Mouse (Mus musculus): ENCODE results near the gene Oard1.

Oard1 gene

GRCm38 (mm10) chr17:48409380-48410298 is at the start of gene Oard1, which contains the start of gene Nfya:
Gene Oard1 (plus strand): TSS chr17:48410014.
Gene Nfya (minus strand): TSS chr17:48409906.
- peak; percentile 100 for DNase-seq

DNA sequence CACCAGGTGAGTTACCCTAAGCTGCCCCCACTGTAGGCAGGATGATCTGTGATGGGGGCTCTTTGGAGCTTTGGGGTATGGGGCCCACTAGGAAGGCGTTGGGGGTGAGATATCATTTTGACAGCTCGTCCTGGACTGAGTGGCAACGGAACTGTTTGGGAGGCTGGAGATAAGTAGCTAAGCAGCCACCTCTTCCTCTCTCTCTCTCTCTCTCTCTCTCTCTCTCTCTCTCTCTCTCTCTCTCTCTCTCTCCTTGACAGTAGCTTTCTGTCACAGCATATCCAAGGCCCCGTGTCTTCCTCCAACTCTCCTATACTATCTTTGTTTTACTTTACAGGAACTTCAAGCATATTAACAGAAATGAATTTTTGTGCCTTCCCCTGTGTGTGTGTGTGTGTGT is 49.4 kb upstream of the Oard1 start:
- DNase-seq = no peak

DNA sequence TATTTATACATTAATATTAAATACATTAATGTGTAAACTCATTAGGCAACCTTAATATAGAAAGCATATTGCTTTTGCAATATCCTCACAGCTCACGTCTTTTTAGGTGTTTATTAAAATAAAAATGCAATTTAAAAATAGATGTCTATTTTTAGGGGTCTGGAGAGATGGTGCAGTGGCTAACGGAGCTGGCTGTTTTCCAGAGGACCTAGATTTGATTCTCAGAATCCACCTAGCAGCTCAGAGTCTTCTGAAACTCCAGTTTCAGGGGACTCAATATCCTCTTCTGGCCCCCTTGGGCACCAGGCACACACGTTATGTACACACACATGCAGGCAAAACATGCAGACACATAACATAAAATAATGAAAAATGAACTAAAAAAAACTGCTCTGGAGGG is 47.5 kb upstream of the Oard1 start:
- DNase-seq = no peak

- peak; percentile 73 for DNase-seq
Measured at GRCm38 (mm10) chr17:48362966-48363365, 46.8 kb upstream of the Oard1 start.

- no peak for DNase-seq
Measured at GRCm38 (mm10) chr17:48363421-48363965, 46.3 kb upstream of the Oard1 start.

DNA sequence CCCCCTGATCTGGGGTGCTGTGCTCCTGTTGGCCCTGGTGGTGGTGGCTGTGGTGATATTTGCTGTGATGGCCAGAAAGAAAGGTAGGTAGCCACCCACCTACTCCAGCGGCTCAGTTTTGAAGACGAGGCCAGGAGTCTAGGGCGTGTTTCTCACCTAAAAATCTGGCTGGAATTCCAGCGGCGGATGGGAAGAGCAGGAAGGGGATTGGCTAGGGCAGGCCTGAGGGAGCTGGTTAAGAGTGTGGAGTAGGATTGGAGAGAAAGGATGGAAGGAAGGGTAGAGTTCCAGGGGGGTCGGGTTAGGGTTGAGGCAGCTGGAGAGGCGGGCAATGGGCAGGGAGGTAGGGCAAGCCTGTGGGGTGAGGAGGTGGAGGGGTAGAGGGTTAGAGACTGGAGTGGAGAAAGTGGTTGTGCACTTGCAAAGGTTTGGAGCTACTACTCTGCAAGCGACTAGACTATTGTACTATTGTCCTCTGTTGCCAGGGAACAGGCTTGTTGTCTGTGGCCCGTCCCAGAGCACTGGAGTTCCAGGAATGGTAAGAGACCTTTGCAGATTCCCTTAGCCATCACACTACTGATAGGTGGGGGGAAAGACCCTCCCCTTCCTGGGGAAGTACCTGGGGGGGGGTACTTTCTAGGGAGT is 44.2 kb upstream of the Oard1 start:
- no peak for DNase-seq

DNA sequence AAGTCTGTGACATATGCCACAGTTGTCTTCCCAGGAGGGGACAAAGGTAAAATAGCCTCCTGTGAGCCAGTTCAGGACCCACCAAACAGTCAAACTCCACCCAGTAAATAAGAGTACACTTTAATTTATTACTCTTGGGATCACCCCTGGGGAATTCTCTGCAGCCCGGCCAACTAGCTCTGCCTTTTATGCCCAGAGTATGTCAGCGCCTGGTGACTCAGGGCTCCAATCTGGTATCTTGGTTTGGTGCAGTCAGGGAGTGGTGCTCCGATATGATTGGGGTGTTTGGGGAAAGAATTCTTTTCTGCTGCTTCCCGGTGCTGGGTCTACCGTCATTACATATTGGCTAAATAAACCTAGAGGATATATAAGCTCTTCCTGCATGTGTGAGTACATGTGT is 43.0 kb upstream of the Oard1 start:
- DNase-seq = no peak

- DNase-seq = no peak
Measured at GRCm38 (mm10) chr17:48371621-48372020, 38.2 kb upstream of the Oard1 start.

DNA sequence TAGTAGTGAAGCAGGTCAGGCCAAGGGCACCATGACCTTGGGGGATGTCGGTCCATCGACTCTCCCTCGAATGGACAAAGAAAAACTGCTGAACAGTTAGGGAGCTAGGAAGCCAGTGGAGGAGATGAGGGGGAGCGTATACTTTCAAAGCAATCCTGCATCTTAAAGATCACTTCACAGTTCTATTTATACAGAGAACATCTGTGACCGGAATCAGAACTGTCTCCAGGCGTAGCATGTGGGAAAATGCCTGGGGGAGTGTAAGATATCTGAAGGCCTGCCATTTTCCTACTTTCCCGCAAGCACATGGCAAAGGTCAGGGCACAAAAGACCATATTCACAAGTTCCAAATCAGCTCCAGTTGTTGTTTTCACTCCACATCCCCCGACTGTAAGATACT is 36.8 kb upstream of the Oard1 start:
- no peak for DNase-seq

DNA sequence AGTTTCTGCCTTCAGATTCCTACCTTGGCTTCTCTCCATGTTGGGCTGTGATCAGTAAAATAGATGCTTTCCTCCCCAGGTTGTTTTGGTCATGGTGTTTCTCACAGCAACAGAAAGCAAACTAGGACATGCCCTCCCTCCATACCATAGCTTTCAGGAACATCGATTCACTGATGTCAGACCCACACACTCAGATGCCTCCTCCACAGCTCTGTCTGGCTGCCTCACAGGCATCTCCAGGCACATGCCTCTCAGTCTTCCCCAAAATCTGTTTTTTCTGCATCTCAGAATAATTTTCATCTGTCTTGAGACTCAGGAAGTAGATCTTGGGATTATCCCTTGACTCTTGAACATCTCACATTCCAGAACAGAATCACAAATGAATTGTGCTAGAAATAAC is 33.7 kb upstream of the Oard1 start:
- DNase-seq = no peak

DNA sequence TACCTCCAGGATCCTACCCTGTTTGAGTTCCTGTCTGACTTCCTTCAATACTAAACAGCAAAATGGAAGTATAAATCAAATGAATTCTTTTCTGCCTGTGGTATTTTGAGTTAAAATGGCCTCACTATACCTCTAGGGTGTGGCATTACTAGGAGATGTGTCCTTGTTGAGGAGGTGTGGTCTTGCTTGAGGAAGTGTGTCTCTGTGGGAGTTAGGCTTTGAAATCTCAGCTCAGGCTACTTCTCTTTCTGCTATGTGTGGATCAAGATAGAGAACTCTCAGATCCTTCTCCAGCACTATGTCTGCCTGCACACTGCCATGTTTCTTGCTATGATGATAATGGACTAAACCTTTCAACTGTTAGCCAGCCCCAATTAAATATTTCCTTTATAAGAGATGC is 30.8 kb upstream of the Oard1 start:
- no peak for DNase-seq

GRCm38 (mm10) chr17:48385786-48386461 is 23.9 kb upstream of the Oard1 start:
- DNase-seq = no peak

DNA sequence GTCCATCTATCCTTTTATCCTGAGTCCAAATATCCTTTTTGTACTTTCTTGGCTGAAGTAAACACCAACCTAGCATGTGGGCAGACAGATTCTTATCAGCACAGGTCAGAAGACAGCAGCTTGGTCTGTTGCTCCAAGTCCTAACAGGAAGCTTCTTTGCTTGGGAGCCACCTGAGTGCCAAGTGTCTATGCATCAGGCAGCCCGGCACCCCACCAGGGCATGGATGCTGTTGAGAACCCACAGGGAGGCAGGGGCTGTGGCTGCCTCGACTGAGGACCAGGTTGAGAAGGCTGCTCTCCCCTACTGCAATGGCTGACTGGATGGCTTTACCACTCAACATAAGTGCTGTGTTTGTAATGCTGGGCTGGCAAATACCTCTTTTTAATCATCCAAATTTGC is 21.1 kb upstream of the Oard1 start:
- DNase-seq = no peak

GRCm38 (mm10) chr17:48389442-48389841 is 20.4 kb upstream of the Oard1 start:
- DNase-seq = no peak

- DNase-seq = no peak
Measured at GRCm38 (mm10) chr17:48391446-48391845, 18.4 kb upstream of the Oard1 start.

- DNase-seq = no peak
Measured at GRCm38 (mm10) chr17:48392616-48393015, 17.2 kb upstream of the Oard1 start.

DNA sequence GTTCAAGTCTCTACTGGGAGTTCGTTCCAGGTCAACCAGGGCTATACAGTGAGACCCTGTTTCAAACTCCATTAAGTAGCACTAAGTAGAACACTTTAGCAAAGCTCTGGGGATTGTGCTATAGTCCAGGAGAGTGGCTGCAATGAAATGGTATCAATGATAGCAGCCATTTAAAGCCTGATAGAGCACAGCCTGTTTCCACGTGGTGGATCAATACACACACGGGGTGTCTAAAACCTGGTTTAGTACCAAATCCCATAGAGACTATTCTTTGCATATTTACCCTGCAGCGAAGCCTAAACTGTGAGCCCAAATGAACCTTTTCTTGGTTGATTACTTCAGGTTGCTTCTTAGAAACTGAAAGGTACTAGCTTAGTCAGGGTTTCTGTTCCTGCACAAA is 8.1 kb upstream of the Oard1 start:
- DNase-seq = no peak

- DNase-seq = no peak
Measured at GRCm38 (mm10) chr17:48402751-48403150, 7.1 kb upstream of the Oard1 start.

GRCm38 (mm10) chr17:48403848-48404247 is 6.0 kb upstream of the Oard1 start:
- DNase-seq = no peak

GRCm38 (mm10) chr17:48404706-48405105 is 5.1 kb upstream of the Oard1 start:
- DNase-seq = no peak

GRCm38 (mm10) chr17:48407154-48407553 is 2.7 kb upstream of the Oard1 start:
- no peak for DNase-seq

DNA sequence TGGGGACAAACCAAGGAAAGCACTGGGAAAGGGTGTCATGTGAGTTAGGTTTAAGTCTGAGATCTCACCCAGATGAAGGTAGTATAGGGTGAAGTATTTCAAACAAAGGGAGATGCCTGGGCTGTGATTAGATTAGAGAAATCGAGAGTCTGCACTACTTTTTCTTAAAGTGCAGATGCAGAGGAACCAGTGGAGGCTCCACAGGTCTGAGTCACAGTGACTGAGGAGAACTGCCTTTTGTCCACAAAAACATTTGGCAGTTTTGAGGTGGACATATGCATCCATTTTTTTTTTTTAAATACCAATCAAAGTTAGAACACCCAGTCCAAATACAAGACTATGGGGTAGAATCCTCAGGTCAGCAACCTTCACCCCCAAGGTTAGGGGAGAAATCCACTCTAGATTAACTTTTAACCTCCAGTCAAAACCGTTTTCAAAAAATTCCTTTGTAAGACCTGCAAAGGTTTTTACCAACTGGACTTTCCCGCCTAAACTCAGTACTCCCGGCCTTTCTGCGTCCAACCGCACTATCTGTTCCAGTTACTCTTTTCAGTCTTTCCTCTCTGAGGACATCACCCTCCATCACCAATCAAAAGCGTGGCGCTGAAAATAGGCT is 1.8 kb upstream of the Oard1 start:
- peak; percentile 13 for DNase-seq

All from right cerebral cortex, postnatal 4 days (tissue).